Mouse (Mus musculus) limb, embryonic 13.5 days (tissue): ENCODE measurements around the gene Gm17617. TPM values are rescaled to one million over a fixed set of nuclear protein-coding genes. Genes with fewer than 3 reads are reported as not detected.
"Not testable (repeated sequence)": the region's sequence is repeated elsewhere in the genome, so short reads cannot be mapped to it uniquely, and the experiment has no call there.

ENCODE experiments used
- ATAC-seq: fragments of 200-750 bp; cut with Nextera tagmentation; 2 replicates; pipeline ENCODE4 v1.8.0; 2017; ENCODE audit warnings: low read depth, moderate number of reproducible peaks, moderate TSS enrichment; ENCODE audit not compliant: low FRiP score
- H3K27ac ChIP-seq: fragments of 300-500 bp; sonication (generic); 2 replicates; pipeline ENCODE4 v1.5.1; 2015; ENCODE audit warnings: inconsistent platforms, mild to moderate bottlenecking, moderate library complexity
- H3K27me3 ChIP-seq: fragments of 300-500 bp; sonication (generic); 2 replicates; pipeline ENCODE4 v1.6.1; 2015; ENCODE audit warnings: mild to moderate bottlenecking, inconsistent platforms
- H3K36me3 ChIP-seq: fragments of 300-500 bp; sonication (generic); 2 replicates; pipeline ENCODE4 v1.6.1; 2015; ENCODE audit warnings: inconsistent platforms, mild to moderate bottlenecking, moderate library complexity
- H3K4me1 ChIP-seq: fragments of 300-500 bp; sonication (generic); 2 replicates; pipeline ENCODE4 v1.6.1; 2015; ENCODE audit warnings: inconsistent platforms
- H3K4me2 ChIP-seq: fragments of 300-500 bp; sonication (generic); replicated peaks from 2 replicates; pipeline ENCODE4 v1.6.1; 2015; ENCODE audit warnings: inconsistent platforms, mild to moderate bottlenecking, moderate library complexity
- H3K4me3 ChIP-seq: fragments of 300-500 bp; sonication (generic); 2 replicates; pipeline ENCODE4 v1.5.1; 2015; ENCODE audit warnings: moderate library complexity, mild to moderate bottlenecking, inconsistent platforms
- H3K9ac ChIP-seq: fragments of 300-500 bp; sonication (generic); 2 replicates; pipeline ENCODE4 v1.6.1; 2015; ENCODE audit warnings: mild to moderate bottlenecking, inconsistent platforms
- H3K9me3 ChIP-seq: fragments of 300-500 bp; sonication (generic); 2 replicates; pipeline ENCODE4 v1.6.1; 2016; ENCODE audit warnings: inconsistent platforms
- WGBS: fragments of 180-500 bp; shearing (Covaris S2); methylation state at CpG from one replicate; pipeline ENCODE4 v1.1.7; 2015; 5-methylcytosine and 5-hydroxymethylcytosine counted together
- polyA plus RNA-seq: library from polyadenylated mRNA; unstranded; fragments of >200 nt; fragmentation: Nextera tagmentation; extraction: Ambion mirVana; gene quantifications from 2 replicates; pipeline ENCODE4 v1.2.1, GENCODE M21; 2015

Gene Gm17617
- polyA plus RNA-seq, 1 experiment from 2014 or later, result not detected

GRCm38 (mm10) chr13:55114375-55114774, 19.0 kb downstream of the Gm17617 start:
- no peak overlapping the region for H3K27ac ChIP-seq
- H3K9me3 ChIP-seq, result no peaks in the 10 kb centered on the region
- H3K4me3 ChIP-seq, result no peak overlapping the region
- peaks cover 74% of the 10 kb centered on the region for H3K36me3 ChIP-seq
- H3K4me2 ChIP-seq, result no peak overlapping the region
- H3K9ac ChIP-seq, result no peak overlapping the region
- no peaks in the 10 kb centered on the region for H3K27me3 ChIP-seq
- 84% methylated on average over 6 of the region's 6 CpGs for WGBS
- H3K4me1 ChIP-seq, result no peaks in the 10 kb centered on the region
- no peak for ATAC-seq

- no peak for ATAC-seq
- WGBS, result 84% methylated on average over 8 of the region's 8 CpGs
- no peaks in the 10 kb centered on the region for H3K27me3 ChIP-seq
- peaks cover 30% of the 10 kb centered on the region for H3K36me3 ChIP-seq
- no peaks in the 10 kb centered on the region for H3K9me3 ChIP-seq
- no peak overlapping the region for H3K4me3 ChIP-seq
- peaks cover 14% of the 10 kb centered on the region for H3K4me1 ChIP-seq
- no peak overlapping the region for H3K27ac ChIP-seq
- no peak overlapping the region; the same call in 1 of the 2 replicates for H3K9ac ChIP-seq
- H3K4me2 ChIP-seq, result no peak overlapping the region
Measured at GRCm38 (mm10) chr13:55107694-55108093, 25.7 kb downstream of the Gm17617 start.

DNA sequence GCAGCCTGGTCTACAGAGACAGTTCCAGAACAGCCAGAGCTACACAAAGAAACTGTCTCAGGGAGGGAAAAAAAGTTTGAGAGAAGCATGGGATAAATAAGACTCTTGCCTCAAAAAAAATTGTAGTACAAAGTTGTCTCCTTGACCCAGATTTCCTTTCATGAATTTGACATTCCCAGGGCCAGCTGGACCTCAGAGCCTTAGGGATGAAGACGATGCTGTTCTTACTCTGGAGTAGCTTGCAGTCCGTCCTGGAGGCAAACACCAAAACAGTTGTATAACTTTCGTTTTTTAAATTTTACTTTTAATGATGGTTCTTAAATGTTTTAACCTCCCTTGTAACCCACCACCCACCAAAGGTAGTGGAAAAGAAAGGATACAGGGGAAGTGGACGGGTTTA, 26.2 kb downstream of the Gm17617 start:
- Histone ChIP-seq H3K4me2 (no peak overlapping the region), H3K36me3 (peaks cover 28% of the 10 kb centered on the region), H3K9ac (no peak overlapping the region; the same call in 1 of the 2 replicates), H3K4me1 (peaks cover 14% of the 10 kb centered on the region), H3K27me3 (no peaks in the 10 kb centered on the region), H3K27ac (no peak overlapping the region), H3K9me3 (no peaks in the 10 kb centered on the region), H3K4me3 (no peak overlapping the region)
- ATAC-seq, result no peak
- WGBS, result 84% methylated on average over 4 of the region's 4 CpGs

GRCm38 (mm10) chr13:55105953-55106691, 27.2 kb downstream of the Gm17617 start:
- Histone ChIP-seq H3K36me3 (peaks cover 24% of the 10 kb centered on the region), H3K9ac (peak overlapping the region; percentile 87), H3K9me3 (no peaks in the 10 kb centered on the region), H3K27me3 (no peaks in the 10 kb centered on the region), H3K27ac (no peak overlapping the region; the same call in 1 of the 2 replicates), H3K4me1 (peaks cover 14% of the 10 kb centered on the region), H3K4me2 (peak overlapping the region; percentile 76), H3K4me3 (peak overlapping the region; percentile 82)
- 17% methylated on average over 8 of the region's 8 CpGs for WGBS
- no peak for ATAC-seq

DNA sequence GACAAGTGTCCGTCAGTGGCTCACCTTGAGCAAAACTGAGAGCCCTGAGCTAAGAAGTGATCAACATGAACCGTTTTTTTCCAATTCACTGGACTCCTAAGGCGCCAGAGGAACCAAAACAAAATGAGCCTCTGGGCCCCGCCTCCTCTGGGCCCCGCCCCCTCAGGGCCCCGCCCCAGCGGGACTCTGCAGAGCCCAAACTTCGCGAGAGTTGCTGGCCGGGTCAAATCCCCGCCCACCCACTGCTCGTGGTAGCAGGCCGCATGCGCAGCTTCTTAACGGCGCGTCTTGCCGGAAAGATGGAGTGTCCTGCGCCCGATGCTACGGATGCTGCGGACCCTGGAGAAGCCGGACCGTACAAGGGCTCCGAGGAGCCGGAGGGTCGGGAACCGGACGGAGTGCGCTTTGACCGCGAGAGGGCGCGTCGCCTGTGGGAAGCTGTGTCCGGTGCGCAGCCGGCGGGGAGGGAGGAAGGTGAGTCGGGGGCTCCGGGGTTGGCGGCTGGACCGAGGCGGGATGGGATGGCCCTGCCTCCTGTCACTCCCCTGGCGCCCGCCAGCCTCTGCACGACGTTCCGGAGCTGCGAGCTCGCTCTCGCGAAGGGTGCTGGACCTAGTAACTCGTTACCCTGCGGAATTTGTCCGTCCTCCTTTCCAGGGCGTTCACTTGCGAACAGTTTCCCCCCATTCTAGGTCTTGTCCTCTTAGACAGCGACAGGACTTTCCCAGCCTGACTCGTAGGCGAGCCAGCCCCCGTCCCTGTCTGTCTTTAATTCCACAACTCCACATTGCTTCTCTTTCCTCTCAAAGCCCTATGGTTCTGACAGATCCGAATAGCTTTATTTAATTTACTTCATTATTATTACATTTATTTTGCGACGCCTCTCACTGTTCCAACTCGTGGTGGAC, 28.0 kb downstream of the Gm17617 start, which contains the start of gene Zfp346:
Gene Zfp346, plus strand, starts transcription at position 267 of the 908 bp plus-strand sequence.
- Histone ChIP-seq H3K4me3 (peak within 1 kb of the TSS; percentile 82), H3K4me2 (peak within 1 kb of the TSS; percentile 76), H3K27ac (peak within 1 kb of the TSS; percentile 76), H3K4me1 (peaks cover 14% of the 10 kb centered on the region), H3K9ac (peak within 1 kb of the TSS; percentile 87), H3K9me3 (no peaks in the 10 kb centered on the region), H3K27me3 (no peaks in the 10 kb centered on the region), H3K36me3 (peaks cover 24% of the 10 kb centered on the region)
- ATAC-seq, result peak; percentile 95
- WGBS, result under 1% methylated on average over 66 of the region's 66 CpGs

DNA sequence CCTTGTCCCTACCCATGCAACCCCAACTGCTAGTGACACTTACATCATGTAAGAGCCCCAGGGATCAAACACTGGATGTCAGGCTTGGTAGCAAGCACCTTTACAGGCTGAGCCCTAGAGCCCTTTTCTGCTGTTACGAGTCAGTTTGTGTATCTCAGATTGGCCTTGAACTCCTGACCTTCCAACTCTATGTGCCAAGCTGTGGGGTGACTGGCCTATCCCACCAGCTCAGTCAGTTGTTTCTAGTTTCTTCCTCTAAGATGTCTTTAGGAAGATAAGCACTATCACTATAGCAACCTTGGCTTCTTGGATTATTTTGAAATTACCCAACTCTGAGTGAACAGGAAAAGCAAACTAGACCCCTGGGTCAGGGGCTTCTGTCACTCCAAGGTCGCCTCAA, 30.0 kb downstream of the Gm17617 start:
- Histone ChIP-seq H3K27me3 (no peaks in the 10 kb centered on the region), H3K4me3 (no peak overlapping the region), H3K27ac (no peak overlapping the region), H3K9me3 (no peaks in the 10 kb centered on the region), H3K4me1 (peaks cover 22% of the 10 kb centered on the region), H3K36me3 (peaks cover 11% of the 10 kb centered on the region), H3K4me2 (no peak overlapping the region), H3K9ac (no peak overlapping the region)
- ATAC-seq, result no peak
- 66% methylated on average over 2 of the region's 2 CpGs for WGBS

GRCm38 (mm10) chr13:55102366-55102765, 31.0 kb downstream of the Gm17617 start:
- H3K9ac ChIP-seq, result no peak overlapping the region
- H3K27me3 ChIP-seq, result no peaks in the 10 kb centered on the region
- H3K4me1 ChIP-seq, result peaks cover 22% of the 10 kb centered on the region
- peaks cover under 1% of the 10 kb centered on the region for H3K36me3 ChIP-seq
- no peak overlapping the region for H3K27ac ChIP-seq
- H3K9me3 ChIP-seq, result no peaks in the 10 kb centered on the region
- no peak overlapping the region for H3K4me3 ChIP-seq
- H3K4me2 ChIP-seq, result no peak overlapping the region
- WGBS, result 97% methylated on average over 3 of the region's 3 CpGs
- no peak for ATAC-seq

DNA sequence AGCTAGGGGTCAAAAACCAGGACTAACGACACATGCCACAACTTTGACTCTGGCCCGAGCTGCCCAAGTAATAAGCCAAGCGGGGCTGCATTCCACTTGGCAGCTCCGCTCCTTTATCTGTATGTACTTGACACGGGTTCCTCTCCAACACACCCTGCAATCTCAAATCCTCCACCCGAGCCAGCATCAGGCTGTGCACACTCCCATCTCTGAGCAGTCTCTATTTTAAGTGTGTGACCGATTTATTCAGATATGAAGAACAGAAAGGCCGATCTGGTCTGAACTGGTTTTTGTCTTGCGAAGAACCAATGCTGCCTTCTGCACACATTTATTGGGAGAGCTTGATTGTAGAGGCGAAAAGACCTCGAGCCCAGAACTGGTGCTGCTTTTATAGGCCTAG, 31.7 kb downstream of the Gm17617 start:
- no peak for ATAC-seq
- H3K4me2 ChIP-seq, result no peak overlapping the region
- H3K9ac ChIP-seq, result no peak overlapping the region
- H3K36me3 ChIP-seq, result no peaks in the 10 kb centered on the region
- no peak overlapping the region for H3K27ac ChIP-seq
- H3K9me3 ChIP-seq, result no peaks in the 10 kb centered on the region
- no peak overlapping the region for H3K4me3 ChIP-seq
- H3K4me1 ChIP-seq, result peaks cover 18% of the 10 kb centered on the region
- 96% methylated on average over 11 of the region's 11 CpGs for WGBS
- H3K27me3 ChIP-seq, result no peaks in the 10 kb centered on the region

DNA sequence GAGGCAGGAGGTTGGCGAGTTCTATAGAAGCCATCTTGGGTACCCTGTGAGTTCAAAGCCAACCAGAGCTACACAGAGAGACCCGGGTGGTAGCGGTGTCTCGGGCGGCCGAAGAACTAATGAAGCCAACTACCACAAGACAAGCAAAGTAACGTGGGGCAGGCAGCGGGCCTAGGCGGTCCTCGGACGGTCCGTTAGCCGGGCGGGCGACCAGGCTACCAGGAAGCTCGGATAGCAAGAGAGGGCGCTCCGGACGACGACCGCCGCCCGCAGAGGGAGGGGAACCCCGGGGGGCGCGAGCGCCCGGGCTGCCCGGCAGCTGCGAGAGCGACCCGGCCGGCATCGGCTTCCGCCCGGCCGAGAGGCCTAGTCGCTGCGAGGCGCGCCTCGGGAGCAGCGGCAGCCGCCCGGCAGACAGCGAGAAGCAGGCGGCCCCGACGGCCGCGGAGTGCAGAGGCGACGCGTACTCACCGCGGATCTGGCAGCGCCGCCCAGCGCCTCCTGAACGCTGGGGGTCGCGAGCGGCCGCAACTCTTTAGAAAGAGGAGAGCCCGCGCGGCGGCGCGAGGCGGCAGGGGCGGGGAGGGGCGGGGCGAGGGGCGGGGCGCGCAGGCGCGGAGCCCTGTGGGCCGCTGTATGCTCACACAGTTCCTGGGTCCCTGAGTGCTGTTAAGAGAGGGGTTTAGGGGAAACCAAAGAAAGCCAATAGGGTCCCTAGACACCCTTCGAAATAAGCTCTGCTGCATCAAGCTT, 33.4 kb downstream of the Gm17617 start, which contains the start of gene Uimc1:
Gene Uimc1, minus strand, starts transcription at position 575 of the 753 bp plus-strand sequence.
- Histone ChIP-seq H3K4me3 (peak within 1 kb of the TSS; percentile 78), H3K27me3 (no peaks in the 10 kb centered on the region), H3K27ac (peak within 1 kb of the TSS; percentile 94), H3K9me3 (no peaks in the 10 kb centered on the region), H3K9ac (peak within 1 kb of the TSS; percentile 91), H3K36me3 (no peaks in the 10 kb centered on the region), H3K4me2 (peak within 1 kb of the TSS; percentile 74), H3K4me1 (peaks cover 9% of the 10 kb centered on the region)
- WGBS, result under 1% methylated on average over 63 of the region's 81 CpGs
- peak; percentile 93 for ATAC-seq

DNA sequence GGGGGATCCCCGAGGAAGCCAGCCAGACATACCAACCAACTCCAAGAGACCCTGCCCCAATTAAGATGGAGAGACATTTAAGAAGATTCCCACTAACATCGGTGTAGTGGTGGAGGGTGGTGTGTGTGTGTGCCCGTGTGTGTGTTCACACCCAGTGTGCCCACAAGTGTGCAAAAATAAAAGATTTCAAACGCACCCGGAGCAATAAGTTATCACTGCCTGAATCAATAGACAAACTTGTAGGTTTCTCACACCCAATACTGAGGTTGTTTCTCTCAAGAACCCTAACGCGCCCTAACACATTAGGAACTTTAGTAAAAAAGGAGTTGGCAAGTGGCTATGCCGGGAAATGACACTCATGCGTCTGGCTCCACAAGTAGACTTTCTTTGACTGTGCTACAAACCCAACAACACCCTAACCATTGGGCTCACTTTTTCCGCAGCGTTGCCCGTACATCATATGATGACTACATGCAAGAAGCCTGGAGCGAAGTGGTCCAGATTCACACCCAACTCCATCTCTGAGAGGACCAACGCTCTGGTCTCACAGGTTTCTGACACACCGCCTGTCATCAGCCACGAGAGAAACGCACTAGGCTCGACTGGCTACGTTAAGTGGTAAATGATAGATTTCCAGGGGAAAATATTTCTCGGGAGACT, 34.2 kb downstream of the Gm17617 start:
- H3K27me3 ChIP-seq, result no peaks in the 10 kb centered on the region
- H3K9me3 ChIP-seq, result no peaks in the 10 kb centered on the region
- no peaks in the 10 kb centered on the region for H3K36me3 ChIP-seq
- no peak for ATAC-seq
- H3K4me1 ChIP-seq, result peaks cover 9% of the 10 kb centered on the region
- H3K27ac ChIP-seq, result peak overlapping the region; percentile 94
- H3K4me2 ChIP-seq, result peak overlapping the region; percentile 74
- H3K4me3 ChIP-seq, result peak overlapping the region; percentile 78
- H3K9ac ChIP-seq, result peak overlapping the region; percentile 91
- WGBS, result 34% methylated on average over 20 of the region's 20 CpGs

DNA sequence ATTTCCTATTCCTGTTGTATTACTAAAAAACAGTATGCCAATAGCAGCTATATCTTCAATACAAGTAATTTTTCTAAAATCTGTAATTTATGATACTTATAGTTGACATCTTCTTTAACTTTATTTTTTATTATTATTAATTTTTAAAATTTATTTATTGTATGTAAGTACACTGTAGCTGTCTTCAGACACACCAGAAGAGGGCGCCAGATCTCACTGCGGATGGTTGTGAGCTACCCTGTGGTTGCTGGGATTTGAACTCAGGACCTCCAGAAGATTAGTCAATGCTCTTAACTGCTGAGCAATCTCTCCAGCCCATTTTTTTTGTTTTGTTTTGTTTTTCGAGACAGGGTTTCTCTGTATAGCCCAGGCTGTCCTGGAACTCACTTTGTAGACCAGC, 35.5 kb downstream of the Gm17617 start:
- WGBS, result 90% methylated on average over 3 of the region's 3 CpGs
- H3K4me1 ChIP-seq, H3K9ac ChIP-seq: not testable (repeated sequence)

More for the DNA sequence above, 35.5 kb downstream of the Gm17617 start:
- H3K27ac ChIP-seq, H3K36me3 ChIP-seq, H3K9me3 ChIP-seq, H3K4me3 ChIP-seq, H3K4me2 ChIP-seq, H3K27me3 ChIP-seq, ATAC-seq: not testable (repeated sequence)
